Mouse (Mus musculus) intestine, embryonic 15.5 days (tissue): ENCODE data around the gene Psmc2. TPM values are rescaled to one million over a fixed set of nuclear protein-coding genes. Genes with fewer than 3 reads are reported as not detected.

Source experiments
- ATAC-seq: fragments of 200-750 bp; cut with Nextera tagmentation; 2 replicates; pipeline ENCODE4 v1.8.0; 2017; ENCODE audit warnings: moderate TSS enrichment, moderate library complexity
- H3K27ac ChIP-seq: fragments of 300-500 bp; sonication (generic); 2 replicates; pipeline ENCODE4 v1.5.1; 2015; ENCODE audit warnings: mild to moderate bottlenecking, inconsistent platforms
- H3K27me3 ChIP-seq: fragments of 300-500 bp; sonication (generic); replicated peaks from 2 replicates; pipeline ENCODE4 v1.6.1; 2015; ENCODE audit warnings: inconsistent platforms
- H3K36me3 ChIP-seq: fragments of 300-500 bp; sonication (generic); 2 replicates; pipeline ENCODE4 v1.6.1; 2015; ENCODE audit warnings: inconsistent platforms
- H3K4me1 ChIP-seq: fragments of 300-500 bp; sonication (generic); replicated peaks from 2 replicates; pipeline ENCODE4 v1.6.1; 2015; ENCODE audit warnings: inconsistent platforms
- H3K4me2 ChIP-seq: fragments of 300-500 bp; sonication (generic); replicated peaks from 2 replicates; pipeline ENCODE4 v1.6.1; 2015; ENCODE audit warnings: mild to moderate bottlenecking, inconsistent platforms
- H3K4me3 ChIP-seq: fragments of 300-500 bp; sonication (generic); replicated peaks from 2 replicates; pipeline ENCODE4 v1.5.1; 2015; ENCODE audit warnings: inconsistent platforms
- H3K9ac ChIP-seq: fragments of 300-500 bp; sonication (generic); 2 replicates; pipeline ENCODE4 v1.6.1; 2015; ENCODE audit warnings: inconsistent platforms
- H3K9me3 ChIP-seq: fragments of 300-500 bp; sonication (generic); 2 replicates; pipeline ENCODE4 v1.6.1; 2016; ENCODE audit warnings: inconsistent platforms
- WGBS: fragments of 180-500 bp; shearing (Covaris S2); methylation state at CpG from one replicate; pipeline ENCODE4 v1.1.7; 2015; 5-methylcytosine and 5-hydroxymethylcytosine counted together
- polyA plus RNA-seq: library from polyadenylated mRNA; unstranded; fragments of >200 nt; fragmentation: Nextera tagmentation; extraction: Ambion mirVana; gene quantifications from 2 replicates; pipeline ENCODE4 v1.2.1, GENCODE M21; 2015

The Psmc2 gene
- polyA plus RNA-seq, 1 experiment from 2014 or later = 175 TPM

DNA sequence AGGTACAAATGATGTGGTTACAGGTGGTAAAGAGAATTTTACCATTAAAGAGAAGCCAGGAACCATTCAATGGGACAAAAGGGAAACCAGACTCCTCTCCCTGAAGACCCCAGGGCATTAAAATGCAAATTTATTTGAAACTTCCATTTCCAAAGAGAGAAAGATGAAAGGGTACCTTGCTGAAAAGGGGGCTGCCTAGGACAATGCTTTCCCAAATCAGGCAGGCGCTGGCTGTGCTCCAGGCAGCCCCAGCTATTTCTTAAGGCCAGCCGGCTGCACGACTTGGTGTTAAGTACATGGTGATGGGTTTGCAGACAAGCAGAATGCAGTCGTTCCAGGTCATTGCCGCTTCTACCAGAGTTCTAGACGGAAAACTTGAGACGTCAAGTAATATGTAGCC, 41.3 kb downstream of the Psmc2 start:
- 65% methylated on average over 7 of the region's 7 CpGs for WGBS
- Histone ChIP-seq H3K9ac (no peak overlapping the region), H3K4me2 (no peak overlapping the region), H3K4me3 (no peak overlapping the region), H3K36me3 (no peaks in the 10 kb centered on the region), H3K27ac (no peak overlapping the region), H3K9me3 (no peaks in the 10 kb centered on the region), H3K4me1 (no peaks in the 10 kb centered on the region), H3K27me3 (no peaks in the 10 kb centered on the region)
- no peak for ATAC-seq

DNA sequence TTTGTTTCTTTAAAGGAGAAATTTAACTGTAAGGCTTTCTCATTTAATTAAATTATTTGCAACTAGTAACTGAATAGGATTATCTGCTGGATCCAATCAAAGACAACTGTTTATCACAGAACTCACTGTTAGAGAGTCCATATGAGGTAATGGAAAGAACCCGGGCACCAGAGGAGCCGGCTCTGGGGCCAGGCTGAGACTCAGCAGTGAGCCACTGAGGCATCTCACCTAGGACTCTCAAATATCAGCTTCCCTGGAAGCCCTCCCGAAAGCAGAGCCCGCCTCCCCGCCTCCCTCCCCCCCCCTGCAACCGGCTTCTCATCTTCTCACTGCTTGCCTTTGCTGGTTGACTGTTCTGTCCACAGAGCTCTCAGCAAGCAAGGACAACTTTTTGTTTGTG, 42.6 kb downstream of the Psmc2 start:
- H3K9ac ChIP-seq = no peak overlapping the region
- H3K4me3 ChIP-seq = no peak overlapping the region
- no peak overlapping the region for H3K4me2 ChIP-seq
- H3K4me1 ChIP-seq = no peaks in the 10 kb centered on the region
- H3K27ac ChIP-seq = no peak overlapping the region
- no peaks in the 10 kb centered on the region for H3K9me3 ChIP-seq
- H3K36me3 ChIP-seq = no peaks in the 10 kb centered on the region
- H3K27me3 ChIP-seq = no peaks in the 10 kb centered on the region
- 14% methylated on average over 4 of the region's 6 CpGs for WGBS
- ATAC-seq = no peak

DNA sequence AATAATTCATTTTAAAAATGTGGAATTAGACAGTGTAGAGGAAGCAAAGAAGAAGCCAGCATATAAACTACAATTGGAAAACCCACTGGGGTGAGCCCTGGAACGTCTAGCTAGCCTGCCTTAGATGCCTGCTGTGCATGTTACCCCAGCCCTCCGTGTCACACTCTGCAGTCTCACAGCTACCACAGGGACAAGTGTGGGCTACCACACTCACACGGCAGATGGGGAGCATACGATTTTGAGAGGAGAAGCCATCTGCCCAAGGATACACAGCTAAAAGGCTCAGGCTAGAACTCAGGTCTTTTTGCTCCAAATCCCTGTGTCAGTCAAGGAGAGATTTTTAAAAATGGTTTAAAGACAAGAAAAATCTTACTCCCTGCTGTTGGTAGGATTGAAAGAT, 43.8 kb downstream of the Psmc2 start:
- Histone ChIP-seq H3K36me3 (no peaks in the 10 kb centered on the region), H3K27ac (no peak overlapping the region), H3K4me3 (no peak overlapping the region), H3K4me1 (no peaks in the 10 kb centered on the region), H3K9me3 (no peaks in the 10 kb centered on the region), H3K27me3 (no peaks in the 10 kb centered on the region), H3K9ac (no peak overlapping the region), H3K4me2 (no peak overlapping the region)
- no peak for ATAC-seq
- WGBS = 56% methylated on average over 4 of the region's 4 CpGs

DNA sequence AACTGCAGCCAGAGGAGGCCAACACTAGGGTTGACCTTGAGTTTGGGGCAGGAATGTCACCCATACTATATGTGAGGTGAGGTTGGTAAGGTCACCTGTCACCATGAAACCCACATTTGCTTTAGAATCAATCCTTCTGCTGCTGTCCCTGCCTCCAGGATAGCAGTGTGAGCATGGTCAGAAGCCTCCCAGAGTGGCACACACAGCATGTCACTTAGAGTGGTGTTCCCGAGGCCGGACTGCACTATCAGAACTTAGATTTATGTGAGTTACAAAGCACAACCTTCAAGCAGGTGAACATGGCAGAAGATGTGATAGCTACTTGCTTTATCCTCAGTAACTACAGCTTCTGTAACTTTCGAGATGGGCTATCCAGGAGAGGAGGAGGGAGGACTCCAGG, 46.7 kb downstream of the Psmc2 start:
- no peak overlapping the region for H3K27ac ChIP-seq
- no peaks in the 10 kb centered on the region for H3K36me3 ChIP-seq
- no peaks in the 10 kb centered on the region for H3K9me3 ChIP-seq
- 75% methylated on average over 3 of the region's 3 CpGs for WGBS
- H3K4me3 ChIP-seq = no peak overlapping the region
- H3K9ac ChIP-seq = no peak overlapping the region
- H3K4me2 ChIP-seq = no peak overlapping the region
- H3K27me3 ChIP-seq = no peaks in the 10 kb centered on the region
- no peak for ATAC-seq
- H3K4me1 ChIP-seq = no peaks in the 10 kb centered on the region

DNA sequence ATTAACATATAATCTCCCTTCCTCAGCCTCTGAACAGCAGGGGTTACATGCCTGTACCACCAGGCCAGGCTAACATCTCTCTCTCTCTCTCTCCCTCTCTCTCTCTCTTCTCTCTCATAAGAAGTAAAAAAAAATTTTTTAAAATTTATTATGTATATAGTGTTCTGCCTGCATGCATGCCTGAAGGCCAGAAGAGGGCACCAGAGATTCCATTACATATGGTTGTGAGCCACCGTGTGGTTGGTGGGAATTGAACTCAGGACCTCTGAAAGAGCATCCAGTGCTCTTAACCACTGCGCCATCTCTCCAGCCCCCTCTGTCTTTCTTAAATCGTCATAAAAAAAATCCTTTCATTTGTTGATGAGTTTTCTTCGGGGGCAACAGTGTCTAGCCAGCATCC, 59.6 kb downstream of the Psmc2 start:
- no peak for ATAC-seq
- no peak overlapping the region for H3K4me2 ChIP-seq
- no peak overlapping the region for H3K27ac ChIP-seq
- 67% methylated on average over 4 of the region's 4 CpGs for WGBS
- no peaks in the 10 kb centered on the region for H3K27me3 ChIP-seq
- no peak overlapping the region for H3K4me3 ChIP-seq
- no peaks in the 10 kb centered on the region for H3K4me1 ChIP-seq
- H3K9ac ChIP-seq = no peak overlapping the region
- no peaks in the 10 kb centered on the region for H3K36me3 ChIP-seq
- H3K9me3 ChIP-seq = no peaks in the 10 kb centered on the region

DNA sequence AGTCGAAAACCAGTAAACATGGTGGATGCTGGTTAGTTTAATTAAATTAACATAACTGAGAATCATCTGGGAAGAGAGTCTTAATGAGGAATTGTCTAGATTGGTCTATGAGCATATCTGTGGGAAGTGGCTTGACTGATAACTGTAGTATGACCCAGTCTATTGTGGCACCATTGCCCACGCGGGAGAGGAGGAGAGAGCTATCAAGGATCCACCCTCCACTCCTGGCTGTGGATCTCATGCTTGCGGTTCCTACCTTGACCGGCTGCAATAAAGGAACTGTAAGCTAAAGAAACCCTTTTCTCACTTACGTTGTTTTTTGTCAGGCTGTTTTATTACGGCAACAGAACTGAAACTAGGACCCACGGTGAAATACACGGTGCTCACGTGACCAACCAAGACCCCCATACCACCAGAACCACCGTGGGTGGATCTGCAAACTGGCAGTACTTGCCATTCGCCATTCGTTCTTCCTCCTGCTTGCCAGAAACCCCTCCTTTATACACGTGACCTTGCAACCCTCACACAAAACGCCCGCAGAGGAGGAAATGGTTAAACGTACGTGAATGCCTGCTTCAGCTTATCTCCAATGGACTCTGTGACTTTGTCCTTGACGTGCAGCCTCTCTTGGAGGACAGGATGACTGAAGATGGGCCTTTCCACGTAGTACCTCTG, 61.7 kb downstream of the Psmc2 start:
- no peaks in the 10 kb centered on the region for H3K36me3 ChIP-seq
- peak; percentile 89 for ATAC-seq
- no peak overlapping the region for H3K4me3 ChIP-seq
- WGBS = 65% methylated on average over 20 of the region's 20 CpGs
- no peak overlapping the region for H3K4me2 ChIP-seq
- H3K9ac ChIP-seq = no peak overlapping the region
- H3K27me3 ChIP-seq = no peaks in the 10 kb centered on the region
- no peak overlapping the region for H3K27ac ChIP-seq
- H3K4me1 ChIP-seq = no peaks in the 10 kb centered on the region
- H3K9me3 ChIP-seq = no peaks in the 10 kb centered on the region

DNA sequence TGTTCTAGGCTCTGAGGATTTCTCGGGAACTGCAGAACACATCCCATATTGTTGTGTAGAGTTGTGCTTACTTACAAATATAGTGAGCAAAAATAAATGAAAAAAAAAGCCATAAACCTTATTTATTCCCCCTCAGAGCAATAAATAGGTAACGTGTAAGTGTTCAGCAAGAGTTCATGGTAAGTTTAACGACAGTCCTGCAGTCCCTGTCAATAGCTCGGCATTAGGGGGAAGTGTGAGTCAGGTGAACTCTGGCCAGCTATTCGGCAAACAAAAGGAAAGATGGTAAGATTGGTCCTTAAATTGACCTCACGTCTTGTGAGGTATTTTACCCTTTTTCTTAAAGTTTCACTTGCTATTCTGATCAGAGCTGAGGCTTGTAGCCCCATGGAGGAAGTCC, 62.4 kb downstream of the Psmc2 start:
- Histone ChIP-seq H3K27ac (no peak overlapping the region), H3K9ac (no peak overlapping the region), H3K9me3 (no peaks in the 10 kb centered on the region), H3K27me3 (no peaks in the 10 kb centered on the region), H3K4me1 (no peaks in the 10 kb centered on the region), H3K36me3 (no peaks in the 10 kb centered on the region), H3K4me2 (no peak overlapping the region), H3K4me3 (no peak overlapping the region)
- peak; percentile 79 for ATAC-seq
- 54% methylated on average over 6 of the region's 6 CpGs for WGBS

DNA sequence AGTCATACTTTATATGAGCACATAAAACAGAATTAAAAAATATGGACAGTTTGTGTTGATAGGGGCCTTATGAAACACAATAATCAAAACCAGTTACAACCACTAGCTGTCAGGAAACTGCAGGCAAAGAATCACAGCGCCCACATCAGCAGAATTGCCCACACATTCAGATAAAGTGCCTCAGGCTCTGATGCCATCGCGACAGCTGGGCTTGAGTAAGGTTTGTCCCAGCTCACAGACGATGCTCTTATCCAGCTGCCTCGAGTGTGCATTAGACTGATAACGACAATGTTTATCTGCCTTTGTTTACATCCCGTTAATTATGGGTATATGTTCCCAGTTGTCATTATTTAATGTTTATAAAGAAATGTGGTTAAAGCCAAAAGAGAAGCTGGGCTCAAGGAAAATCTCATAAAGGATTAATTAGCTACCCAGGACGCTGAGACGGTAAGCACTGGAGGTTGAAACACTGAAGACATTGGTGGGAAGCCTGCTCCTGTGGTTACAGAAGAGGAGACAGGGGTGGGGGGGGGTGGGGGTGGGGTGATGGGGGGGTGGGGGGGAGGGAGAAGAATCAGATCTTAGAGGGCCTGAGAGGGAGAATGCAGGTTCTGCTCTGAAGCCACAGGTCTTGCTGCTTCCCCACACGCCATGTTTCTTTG, 66.7 kb downstream of the Psmc2 start:
- no peak overlapping the region for H3K4me2 ChIP-seq
- ATAC-seq = no peak
- H3K27ac ChIP-seq = no peak overlapping the region
- H3K4me1 ChIP-seq = no peaks in the 10 kb centered on the region
- H3K36me3 ChIP-seq = no peaks in the 10 kb centered on the region
- no peaks in the 10 kb centered on the region for H3K9me3 ChIP-seq
- H3K4me3 ChIP-seq = no peak overlapping the region
- H3K9ac ChIP-seq = no peak overlapping the region
- no peaks in the 10 kb centered on the region for H3K27me3 ChIP-seq
- WGBS = 40% methylated on average over 10 of the region's 10 CpGs

Other genes starting within 250 kb of the Psmc2 start
- gene Lrrc17, start 241.7 kb upstream of the Psmc2 start, polyA plus RNA-seq = 38.2 and 43.3 TPM in 2 replicates
- 0.11 and 0.20 TPM in 2 replicates for gene Fbxl13, start 139.6 kb upstream of the Psmc2 start, polyA plus RNA-seq
- 33.5 and 37.2 TPM in 2 replicates for gene Armc10, start 139.5 kb upstream of the Psmc2 start, polyA plus RNA-seq
- gene Napepld, start 83.9 kb upstream of the Psmc2 start, polyA plus RNA-seq = 3.4 TPM in 2 replicates
- 80.7 and 88.8 TPM in 2 replicates for gene Pmpcb, start 48.1 kb upstream of the Psmc2 start, polyA plus RNA-seq
- 76.3 and 88.1 TPM in 2 replicates for gene Dnajc2, start within 50 bp of the Psmc2 start, polyA plus RNA-seq
- not detected in 2 replicates for gene Slc26a5, start 80.3 kb downstream of the Psmc2 start, polyA plus RNA-seq